Mouse (Mus musculus) layer of hippocampus, postnatal 14 days (tissue): ENCODE results near the gene Unk. TPM values are rescaled to one million over a fixed set of nuclear protein-coding genes. Genes with fewer than 3 reads are reported as not detected.

Source experiments
- DNase-seq, 2 experiments: peaks; one replicate each; pipeline ENCODE4 v3.0.0; 2021 to 2022; ENCODE audit warnings: low spot score in 2 of 2, mixed read lengths in 1 of 2
- long read RNA-seq, 2 experiments: library from polyadenylated mRNA; stranded (forward); transcript quantifications; one replicate each; pipeline ENCODE4 v2.0.0; 2021
- total RNA-seq, 2 experiments: library from RNA; stranded (reverse); gene quantifications; 2 replicates each; pipeline ENCODE4 v1.2.3; 2021

Unk gene
- total RNA-seq = 10 to 100 TPM; 22.0 to 25.3 TPM
- long read RNA-seq, experiment 1, partial matches to known transcripts = 17 of 28 reads
- long read RNA-seq, experiment 1, other reads (novel, unspliced or antisense) = 4 of 28 reads
- long read RNA-seq, experiment 2, partial matches to known transcripts = 8 of 17 reads
- long read RNA-seq, experiment 2, other reads (novel, unspliced or antisense) = 6 of 17 reads

DNA sequence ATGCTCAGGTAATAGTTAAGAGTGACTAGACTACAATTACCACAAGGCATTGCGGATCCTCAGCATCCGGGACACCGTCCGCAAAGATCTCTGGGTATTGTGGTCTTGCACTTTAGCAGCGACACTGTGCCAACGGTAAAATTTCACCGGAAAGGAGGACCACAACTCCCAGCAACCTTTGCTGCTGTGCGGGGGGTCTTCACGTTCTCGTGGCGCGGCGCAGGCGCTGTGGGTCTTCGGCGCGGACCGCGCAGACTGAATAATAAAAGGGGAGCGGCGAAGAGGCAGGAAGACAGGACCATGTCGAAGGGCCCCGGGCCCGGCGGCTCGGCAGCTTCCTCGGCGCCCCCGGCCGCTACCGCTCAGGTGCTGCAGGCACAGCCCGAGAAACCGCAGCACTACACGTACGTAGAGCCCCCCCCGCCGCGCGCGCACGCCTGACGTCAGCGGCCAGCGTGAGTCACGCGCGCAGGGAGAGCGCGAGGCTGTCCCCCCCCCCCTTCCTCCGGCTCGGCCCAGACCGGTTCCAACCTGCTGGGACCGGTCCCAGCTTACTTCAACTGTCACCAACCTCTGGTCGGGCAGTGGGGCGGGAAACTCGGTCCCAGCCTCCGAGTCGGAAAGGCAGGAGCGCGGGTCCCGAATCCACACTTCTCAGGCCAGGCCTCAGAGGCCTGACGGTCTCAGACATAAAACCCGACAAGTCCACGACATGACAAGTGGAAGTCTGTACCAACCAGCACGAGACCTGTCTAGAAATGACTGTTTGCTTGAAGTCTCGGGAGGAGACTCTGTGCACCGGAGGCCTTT is at the start of gene Unk:
Gene Unk (plus strand): TSS at position 235 of the 810 bp plus-strand sequence.
- peak; percentile 98 to 99 for DNase-seq

DNA sequence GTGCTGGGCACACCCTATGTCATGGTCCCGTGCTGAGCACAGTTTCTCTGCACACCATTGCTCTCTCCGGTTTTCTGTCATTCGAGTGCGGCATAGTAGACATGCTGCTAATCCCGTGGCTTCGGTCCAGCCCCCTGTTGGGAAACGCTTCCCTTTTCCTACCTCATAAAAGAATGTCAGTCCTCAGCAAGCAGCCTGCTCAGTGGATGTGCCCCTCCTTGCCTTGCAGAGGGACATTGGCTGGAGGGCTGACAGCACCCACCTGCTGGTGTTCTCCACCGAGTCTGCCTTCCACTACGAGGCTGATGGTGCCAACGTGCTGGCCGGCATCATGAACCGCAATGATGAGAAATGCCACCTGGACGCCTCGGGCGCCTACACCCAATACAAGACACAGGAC is 47.6 kb upstream of the Unk start:
- DNase-seq = no peak

DNA sequence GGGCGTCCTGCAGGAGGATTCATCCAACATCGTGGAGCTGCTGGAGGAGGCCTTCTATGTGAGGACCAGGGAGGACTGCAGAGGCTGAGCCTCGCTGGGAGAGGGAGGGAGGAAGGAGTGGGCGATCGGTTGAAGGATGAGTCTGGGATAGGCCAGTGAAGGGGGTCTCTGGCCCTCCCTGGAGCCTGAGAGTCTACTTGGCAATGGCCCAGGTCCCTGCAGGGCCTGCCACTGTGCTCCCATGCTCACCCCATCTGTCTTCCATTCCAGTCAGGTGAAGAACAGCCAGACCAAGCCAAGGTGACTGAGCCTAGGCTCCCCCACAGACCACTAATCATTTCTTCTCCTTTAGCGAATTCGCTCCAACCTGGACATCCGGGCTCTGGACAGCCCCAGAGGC is 46.8 kb upstream of the Unk start:
- no peak for DNase-seq

GRCm38 (mm10) chr11:115989686-115990085 is 40.4 kb upstream of the Unk start:
- DNase-seq = no peak

DNA sequence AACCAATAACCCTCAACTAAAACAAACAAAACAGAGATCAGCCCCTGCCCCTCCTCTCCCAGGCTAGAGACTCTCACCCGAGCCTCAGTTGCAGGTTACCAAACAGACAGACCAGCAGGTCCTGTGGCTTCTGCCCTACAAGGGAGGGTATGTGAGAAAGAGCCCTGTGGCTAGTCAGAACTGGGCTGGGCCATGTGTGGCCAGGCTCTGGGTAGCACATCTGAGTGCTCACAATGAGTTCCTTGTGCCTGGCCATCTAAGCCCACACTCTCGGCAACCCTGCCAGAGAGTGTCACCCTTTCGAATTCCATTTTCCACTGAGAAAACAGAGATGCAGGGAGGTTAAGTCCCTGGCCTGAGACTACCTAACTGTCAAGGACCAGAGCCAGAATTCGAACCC is 38.0 kb upstream of the Unk start:
- no peak for DNase-seq

DNA sequence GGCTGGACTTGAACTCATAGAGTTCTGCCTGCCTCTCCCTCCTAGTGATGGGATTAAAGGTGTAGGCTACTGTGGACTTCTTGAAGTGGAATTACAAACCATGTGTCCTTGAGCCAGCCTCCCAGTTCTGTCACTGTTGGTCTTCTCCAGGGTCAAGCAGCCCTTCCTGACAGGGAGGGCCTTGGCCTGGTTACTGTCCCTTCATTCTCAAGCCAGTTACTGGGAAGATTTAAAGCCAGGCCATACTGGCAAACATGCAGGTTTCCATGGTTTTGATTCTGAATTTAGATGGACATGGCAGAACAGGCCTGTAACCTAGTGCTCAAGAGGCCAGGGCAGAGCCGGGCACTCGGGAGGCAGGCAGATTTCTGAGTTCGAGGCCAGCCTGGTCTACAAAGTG is 34.9 kb upstream of the Unk start:
- DNase-seq = no peak

GRCm38 (mm10) chr11:115997047-115997446 is 33.1 kb upstream of the Unk start:
- no peak for DNase-seq

- DNase-seq = no peak
These were observed 32.5 kb upstream of the Unk start for GRCm38 (mm10) chr11:115997662-115998061.

DNA sequence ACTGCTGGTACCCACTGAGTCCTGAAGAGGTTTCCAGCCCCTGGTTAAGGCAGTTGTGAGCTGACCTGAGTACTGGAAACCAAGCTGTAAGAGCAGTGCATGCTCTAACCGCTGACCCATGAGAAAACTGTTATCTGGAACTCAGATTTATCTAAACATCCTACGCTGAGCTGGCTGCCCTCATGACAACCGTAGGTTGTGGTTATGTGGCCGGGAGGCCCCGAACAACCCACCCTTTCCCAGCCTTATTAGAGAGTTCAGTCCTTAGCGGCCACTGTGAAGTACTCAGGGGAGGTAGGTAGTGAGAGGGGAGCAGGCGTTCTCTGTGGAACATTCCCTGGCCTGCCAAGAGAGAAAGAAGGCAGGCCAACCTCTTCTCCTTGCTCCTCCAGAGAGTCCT is 31.1 kb upstream of the Unk start:
- DNase-seq = no peak

GRCm38 (mm10) chr11:115999538-116000143 is 30.5 kb upstream of the Unk start:
- DNase-seq = peak; percentile 71 to 75

DNA sequence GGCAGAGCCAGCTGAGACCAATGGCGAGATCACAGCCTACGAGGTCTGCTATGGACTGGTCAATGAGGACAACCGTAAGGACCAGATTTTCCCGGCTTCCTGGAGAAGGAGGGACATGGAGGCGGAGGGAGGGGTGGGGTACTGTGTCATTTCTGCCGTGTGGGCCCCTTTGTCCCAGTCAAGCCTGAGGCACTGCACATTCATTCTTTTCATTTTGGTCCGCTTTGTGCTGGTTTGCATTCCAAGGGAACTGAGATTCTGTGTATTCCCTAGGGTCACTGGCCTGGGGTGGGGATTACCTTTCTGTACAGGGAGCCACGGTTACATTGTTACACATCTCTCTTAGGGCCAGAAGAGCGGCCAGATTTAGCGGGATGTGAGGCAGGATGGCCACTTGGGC is 29.5 kb upstream of the Unk start:
- DNase-seq = no peak

GRCm38 (mm10) chr11:116001725-116002124 is 28.4 kb upstream of the Unk start:
- no peak for DNase-seq

GRCm38 (mm10) chr11:116002894-116003293 is 27.2 kb upstream of the Unk start:
- DNase-seq = no peak

GRCm38 (mm10) chr11:116004186-116004823 is 25.8 kb upstream of the Unk start:
- DNase-seq = no peak

DNA sequence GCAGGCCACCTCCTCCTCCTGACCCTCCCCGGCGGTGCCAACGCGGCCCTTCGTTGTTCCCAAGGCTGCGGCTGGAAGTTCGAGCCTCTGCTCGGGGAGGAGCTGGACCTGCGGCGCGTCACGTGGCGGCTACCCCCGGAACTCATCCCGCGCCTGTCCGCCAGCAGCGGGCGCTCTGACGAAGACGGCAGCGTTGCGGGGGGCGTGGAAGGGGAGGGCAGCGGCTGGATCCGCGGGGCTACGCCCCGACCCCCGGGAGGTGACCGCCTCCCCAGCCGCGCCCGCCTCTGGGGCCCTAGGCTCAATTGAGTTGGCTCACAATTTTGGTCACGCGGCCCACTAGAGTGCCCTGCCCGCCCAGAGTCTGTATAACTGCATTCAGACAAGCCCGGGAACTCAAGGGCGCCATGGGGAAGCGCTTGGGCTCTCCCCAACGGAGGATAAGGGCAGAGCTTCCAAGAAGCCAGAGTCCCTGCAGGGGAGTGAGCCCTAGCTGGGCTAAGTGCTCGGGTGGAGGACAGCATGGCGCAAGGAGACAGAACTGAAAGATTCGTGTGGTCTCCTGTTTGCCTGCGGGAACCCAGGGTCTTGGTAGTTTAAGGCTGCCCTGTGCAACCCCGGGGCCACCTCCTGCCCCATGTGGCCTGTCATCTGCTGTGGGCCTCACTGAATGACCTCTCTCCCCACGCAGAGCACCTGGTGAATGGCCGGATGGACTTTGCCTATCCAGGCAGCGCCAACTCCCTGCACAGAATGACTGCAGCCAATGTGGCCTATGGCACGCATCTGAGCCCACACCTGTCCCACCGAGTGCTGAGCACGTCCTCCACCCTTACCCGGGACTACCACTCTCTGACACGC is 25.1 kb upstream of the Unk start:
- DNase-seq = peak in 1 of 2 experiments; percentile 50

- DNase-seq = no peak
These were observed 24.3 kb upstream of the Unk start for GRCm38 (mm10) chr11:116005701-116006419.

GRCm38 (mm10) chr11:116007095-116007850 is 22.8 kb upstream of the Unk start:
- DNase-seq = no peak

DNA sequence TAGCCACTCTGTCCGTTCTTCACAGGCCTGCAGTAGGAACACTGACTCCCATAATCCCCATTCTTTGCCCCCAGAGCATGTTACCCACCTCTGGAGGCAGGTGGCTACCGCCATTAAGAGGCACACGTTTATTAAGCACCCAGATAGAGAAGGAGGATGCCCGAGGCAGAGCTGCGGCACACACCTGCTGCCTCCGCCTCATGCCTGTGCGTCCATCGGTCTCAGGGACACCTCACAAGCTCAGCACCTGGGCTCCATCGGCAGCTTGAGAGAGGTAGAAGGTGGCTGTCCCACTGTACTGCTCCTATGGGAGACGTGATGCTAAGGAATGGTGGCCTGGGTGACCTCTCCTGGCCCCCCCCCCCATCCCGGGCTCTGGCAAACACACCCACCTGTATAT is 21.7 kb upstream of the Unk start:
- no peak for DNase-seq

GRCm38 (mm10) chr11:116008832-116009375 is 21.2 kb upstream of the Unk start:
- no peak for DNase-seq
